Mouse (Mus musculus) ES-Bruce4 (cell line): ENCODE data around the gene Tubb2b.

Experiments used
- CTCF ChIP-seq: IDR thresholded peaks from one replicate; pipeline ENCODE4 v1.8.1; 2011; ENCODE audit warnings: low read depth, low read length
- EP300 ChIP-seq: IDR thresholded peaks from 2 replicates; pipeline ENCODE4 v1.6.1; 2011; ENCODE audit warnings: low read depth, low read length; ENCODE audit not compliant: insufficient read depth

GRCm38 (mm10) chr13:34152695-34153094 is 22.4 kb upstream of the Tubb2b start:
- TF ChIP-seq EP300 (peak; percentile 79), CTCF (no peak)
